Mouse (Mus musculus) lung, adult 2 months (tissue): Measurements from ENCODE around the gene Prss8.

ENCODE experiments used
- CTCF ChIP-seq: fragments of 200-500 bp; IDR thresholded peaks from 2 replicates; pipeline ENCODE4 v1.5.1; 2011; ENCODE audit warnings: mild to moderate bottlenecking, low read length, control low read depth; ENCODE audit not compliant: insufficient read depth
- POLR2A ChIP-seq: fragments of 200-500 bp; IDR thresholded peaks from 2 replicates; pipeline ENCODE4 v1.6.1; 2011; ENCODE audit warnings: low read depth, mild to moderate bottlenecking, control low read depth, low read length, borderline replicate concordance; ENCODE audit errors: extremely low read depth

GRCm38 (mm10) chr7:127896384-127896783 lies 33.5 kb downstream of the Prss8 start:
- TF ChIP-seq CTCF: peak; percentile 80
- no peak for TF ChIP-seq POLR2A
